Mouse (Mus musculus): Measurements from ENCODE around the gene Ptprg. TPM values are rescaled to one million over a fixed set of nuclear protein-coding genes. Genes with fewer than 3 reads are reported as not detected.

Ptprg gene
- polyA plus RNA-seq, 1 experiment from 2014 or later = 30.1 TPM

DNA sequence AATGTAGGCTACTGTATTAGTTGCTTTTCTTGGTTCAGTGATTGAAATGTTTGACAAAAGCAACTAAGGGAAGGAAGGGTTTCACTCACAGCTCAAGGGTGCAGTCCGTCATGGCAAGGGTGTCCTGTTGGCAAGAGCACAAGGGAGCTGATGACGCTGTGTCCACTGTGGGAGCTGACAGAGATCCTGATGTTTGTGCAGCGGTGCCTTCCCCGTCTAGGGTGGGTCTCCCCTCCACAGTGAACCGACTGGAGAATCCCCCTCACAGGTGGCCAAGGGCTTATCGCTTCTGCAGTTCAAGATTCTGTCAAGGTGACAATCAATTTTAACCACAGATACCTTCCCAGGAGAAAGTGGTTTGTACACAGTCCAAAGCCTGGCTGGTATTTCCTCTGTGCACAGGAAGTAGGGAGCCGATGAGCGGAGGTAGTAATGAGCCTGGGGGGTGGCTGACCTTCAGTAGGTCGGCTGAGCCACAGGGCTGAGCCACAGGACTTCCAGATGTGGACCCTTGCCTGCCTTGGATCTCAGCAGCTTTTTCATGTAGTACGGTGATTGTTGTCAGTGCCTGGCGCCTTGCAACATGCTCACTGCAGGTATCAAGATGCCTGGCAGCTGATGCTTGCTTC, 18.5 kb downstream of the Ptprg start:
- WGBS = 86% methylated on average over 11 of the region's 11 CpGs
- no peak overlapping the region for H3K27ac ChIP-seq (replicated peaks)
- no peaks in the 10 kb centered on the region for H3K9me3 ChIP-seq
- H3K36me3 ChIP-seq = no peaks in the 10 kb centered on the region
- H3K27me3 ChIP-seq = no peaks in the 10 kb centered on the region
- H3K4me2 ChIP-seq (replicated peaks) = no peak overlapping the region
- no peaks in the 10 kb centered on the region for H3K4me1 ChIP-seq
- no peak overlapping the region for H3K4me3 ChIP-seq
- ATAC-seq (replicated peaks) = no peak
- no peak overlapping the region for H3K9ac ChIP-seq (replicated peaks)

DNA sequence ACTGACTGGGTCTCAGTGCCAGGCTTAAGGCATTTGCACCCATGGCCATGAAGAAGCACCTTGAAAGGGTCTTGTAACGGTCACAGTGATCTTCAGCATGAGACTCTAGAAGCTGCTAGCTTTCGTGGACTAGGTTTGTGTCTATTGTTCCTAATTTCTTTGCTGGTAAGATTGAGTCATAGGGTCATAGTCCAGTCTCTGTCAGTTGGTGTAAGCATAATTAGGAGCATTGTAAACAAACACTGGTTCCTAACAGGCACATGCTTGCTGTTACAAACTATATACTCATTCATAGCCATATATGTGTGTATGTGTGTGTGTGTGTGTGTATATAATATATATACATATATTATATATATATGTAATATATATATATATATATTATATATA, 19.1 kb downstream of the Ptprg start:
- Histone ChIP-seq H3K4me2 (replicated peaks) (no peak overlapping the region), H3K4me1 (peaks cover 1% of the 10 kb centered on the region), H3K27me3 (no peaks in the 10 kb centered on the region), H3K36me3 (no peaks in the 10 kb centered on the region), H3K9ac (replicated peaks) (no peak overlapping the region), H3K27ac (replicated peaks) (no peak overlapping the region), H3K4me3 (no peak overlapping the region), H3K9me3 (no peaks in the 10 kb centered on the region)
- WGBS = 80% methylated on average over 2 of the region's 2 CpGs
- no peak for ATAC-seq (replicated peaks)

DNA sequence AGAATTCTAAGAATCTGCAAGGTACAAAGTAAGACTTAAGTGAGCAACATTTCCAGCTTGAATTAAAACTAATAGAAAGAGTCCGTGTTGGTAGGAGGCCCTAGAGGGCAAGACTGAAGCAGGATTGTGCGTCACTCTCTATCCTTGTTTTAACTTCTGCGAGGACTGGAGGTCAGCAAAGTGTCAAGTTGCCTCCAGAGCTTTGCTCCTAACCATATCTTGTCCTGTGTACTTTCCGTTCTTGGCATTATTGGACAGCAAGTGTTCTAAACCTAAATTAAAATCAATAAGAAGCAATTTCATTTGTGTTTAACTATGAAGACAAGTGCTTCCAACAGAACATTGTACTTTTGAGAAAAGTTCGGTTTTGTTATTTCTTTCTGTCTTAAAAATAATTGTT, 20.4 kb downstream of the Ptprg start:
- H3K9ac ChIP-seq (replicated peaks) = no peak overlapping the region
- no peak overlapping the region for H3K4me3 ChIP-seq
- no peaks in the 10 kb centered on the region for H3K9me3 ChIP-seq
- H3K4me2 ChIP-seq (replicated peaks) = no peak overlapping the region
- H3K36me3 ChIP-seq = no peaks in the 10 kb centered on the region
- no peak overlapping the region for H3K27ac ChIP-seq (replicated peaks)
- no peaks in the 10 kb centered on the region for H3K27me3 ChIP-seq
- peaks cover 14% of the 10 kb centered on the region for H3K4me1 ChIP-seq
- no peak for ATAC-seq (replicated peaks)
- WGBS = 63% methylated on average over 5 of the region's 5 CpGs

DNA sequence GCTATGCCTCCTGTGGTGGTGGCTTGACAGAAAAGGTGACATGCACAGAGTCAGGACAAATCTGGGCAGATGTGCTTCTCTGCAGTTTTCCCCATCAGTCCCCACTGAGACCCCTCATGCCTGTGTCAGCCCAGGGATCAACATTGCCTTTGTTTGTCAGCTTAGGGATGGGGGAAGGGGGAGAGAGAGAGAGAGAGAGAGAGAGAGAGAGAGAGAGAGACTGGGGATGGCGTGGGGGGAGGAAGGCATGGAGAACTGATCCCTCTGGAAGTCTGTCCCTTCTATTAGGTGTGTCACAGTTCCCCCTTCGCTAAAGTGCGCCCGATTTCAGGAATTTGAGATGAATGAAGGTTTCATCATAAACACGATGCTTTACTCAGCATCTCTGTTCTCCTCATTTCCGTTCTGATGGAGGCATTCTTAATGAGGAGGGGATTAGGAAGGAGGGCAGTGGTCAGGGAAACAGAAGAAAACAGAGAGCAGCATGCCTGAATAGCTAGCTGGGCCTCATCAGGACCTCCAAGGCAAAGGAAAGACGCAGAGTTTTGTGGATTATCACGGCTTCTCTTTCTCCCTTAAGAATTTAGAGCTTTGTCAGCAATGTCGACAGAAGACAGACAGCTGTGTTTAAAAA, 24.1 kb downstream of the Ptprg start:
- no peak overlapping the region for H3K4me3 ChIP-seq
- no peak overlapping the region for H3K9ac ChIP-seq (replicated peaks)
- WGBS = 3% methylated on average over 9 of the region's 9 CpGs
- H3K27me3 ChIP-seq = no peaks in the 10 kb centered on the region
- H3K9me3 ChIP-seq = no peaks in the 10 kb centered on the region
- H3K4me2 ChIP-seq (replicated peaks) = no peak overlapping the region
- no peak; the same call in 1 of the 2 replicates for ATAC-seq (replicated peaks)
- H3K36me3 ChIP-seq = no peaks in the 10 kb centered on the region
- H3K4me1 ChIP-seq = peaks cover 20% of the 10 kb centered on the region
- H3K27ac ChIP-seq (replicated peaks) = no peak overlapping the region

DNA sequence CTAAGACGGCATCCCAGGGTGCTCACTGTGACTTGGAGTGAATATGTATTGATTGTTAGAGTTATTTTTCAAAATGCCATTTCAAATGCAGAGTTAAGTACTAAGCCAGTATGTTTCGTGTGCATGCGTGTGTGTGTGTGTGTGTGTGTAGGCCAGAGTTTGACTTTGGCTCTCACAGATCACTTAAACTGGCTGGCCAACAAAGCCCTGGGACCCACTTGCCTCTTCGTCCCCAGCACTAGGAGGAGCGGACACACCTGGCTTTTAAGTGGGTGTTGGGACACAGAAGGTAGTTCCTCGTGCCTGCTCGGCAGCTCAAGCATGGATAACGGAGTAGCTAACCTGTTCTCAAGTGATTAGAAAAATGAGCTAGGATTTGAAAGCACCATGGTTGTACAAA, 24.6 kb downstream of the Ptprg start:
- Histone ChIP-seq H3K4me3 (no peak overlapping the region), H3K4me2 (replicated peaks) (no peak overlapping the region), H3K9me3 (no peaks in the 10 kb centered on the region), H3K27ac (replicated peaks) (no peak overlapping the region), H3K9ac (replicated peaks) (no peak overlapping the region), H3K36me3 (no peaks in the 10 kb centered on the region), H3K4me1 (peaks cover 20% of the 10 kb centered on the region), H3K27me3 (no peaks in the 10 kb centered on the region)
- 24% methylated on average over 8 of the region's 8 CpGs for WGBS
- ATAC-seq (replicated peaks) = 0 out of 2 replicates have a peak, but pooled peaks have one; percentile 10

DNA sequence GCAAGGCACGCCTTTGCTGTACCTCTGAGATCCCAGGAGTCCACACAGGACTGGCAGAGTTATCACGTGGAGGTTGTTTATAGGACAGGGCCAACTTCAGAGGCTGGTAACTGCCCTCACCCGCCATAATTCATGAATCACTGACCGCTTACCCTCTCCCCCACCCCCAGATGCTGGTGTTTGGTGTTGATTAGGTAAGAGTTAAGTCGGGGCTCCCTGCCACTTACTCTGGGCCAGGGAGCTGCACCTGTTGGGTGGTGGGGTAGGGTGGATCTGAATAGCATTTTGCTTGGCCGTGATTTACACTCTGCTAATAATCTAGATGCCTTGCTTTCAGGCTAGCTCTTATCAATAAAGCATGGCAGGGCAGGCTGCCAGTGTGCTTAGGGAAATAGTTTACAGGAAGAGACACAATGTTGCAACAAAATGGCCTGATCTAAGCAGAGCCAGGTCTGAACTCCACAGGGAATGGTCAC, 25.2 kb downstream of the Ptprg start:
- Histone ChIP-seq H3K9me3 (no peaks in the 10 kb centered on the region), H3K4me2 (replicated peaks) (no peak overlapping the region), H3K36me3 (no peaks in the 10 kb centered on the region), H3K27me3 (no peaks in the 10 kb centered on the region), H3K4me1 (peaks cover 20% of the 10 kb centered on the region), H3K27ac (replicated peaks) (no peak overlapping the region), H3K4me3 (no peak overlapping the region), H3K9ac (replicated peaks) (no peak overlapping the region)
- WGBS = 31% methylated on average over 6 of the region's 6 CpGs
- ATAC-seq (replicated peaks) = 0 out of 2 replicates have a peak, but pooled peaks have one; percentile 31

DNA sequence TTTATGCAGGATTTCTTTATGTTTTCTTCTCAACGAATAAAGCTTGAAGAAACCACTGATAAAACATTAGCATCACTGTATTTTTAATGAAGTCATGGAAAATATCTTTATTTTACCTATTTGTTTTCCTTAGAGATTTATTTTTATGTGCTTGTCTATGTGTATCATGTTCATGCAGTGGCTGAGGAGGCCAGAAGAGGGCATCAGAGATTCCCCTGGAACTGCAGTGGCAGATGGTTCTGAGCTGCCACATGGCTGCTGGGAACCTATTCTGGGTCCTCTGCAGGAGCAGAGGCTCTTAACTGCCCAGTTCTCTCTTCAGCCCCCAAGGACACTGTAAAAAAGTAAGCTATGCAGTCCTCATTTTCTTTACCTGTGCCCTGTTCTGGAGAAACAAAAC, 26.6 kb downstream of the Ptprg start:
- no peak overlapping the region for H3K9ac ChIP-seq (replicated peaks)
- no peak overlapping the region for H3K4me3 ChIP-seq
- H3K4me1 ChIP-seq = peaks cover 20% of the 10 kb centered on the region
- H3K27ac ChIP-seq (replicated peaks) = no peak overlapping the region
- H3K4me2 ChIP-seq (replicated peaks) = no peak overlapping the region
- no peaks in the 10 kb centered on the region for H3K27me3 ChIP-seq
- ATAC-seq (replicated peaks) = no peak
- H3K36me3 ChIP-seq = no peaks in the 10 kb centered on the region
- no peaks in the 10 kb centered on the region for H3K9me3 ChIP-seq
- WGBS = 89% methylated on average over 1 of the region's 1 CpGs

DNA sequence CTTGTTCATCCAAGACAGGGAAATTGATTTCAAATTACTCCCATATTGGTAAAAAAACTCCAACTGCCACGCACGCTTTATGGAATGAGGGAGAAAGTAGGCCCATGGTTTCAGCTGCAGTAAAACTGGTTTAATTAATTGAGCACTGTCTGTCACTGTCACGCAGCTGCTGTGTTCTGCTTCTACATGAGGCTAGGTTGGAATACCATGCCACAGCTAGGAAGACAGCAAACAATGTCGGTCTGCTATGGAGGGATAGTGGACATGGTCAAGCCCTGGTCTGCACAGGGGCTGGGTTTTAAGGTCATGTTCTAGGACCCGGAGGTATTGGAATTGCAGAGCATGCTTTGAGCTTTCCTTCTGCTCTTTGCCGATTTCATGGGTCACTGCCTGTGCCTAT, 30.9 kb downstream of the Ptprg start:
- no peak overlapping the region for H3K27ac ChIP-seq (replicated peaks)
- H3K9ac ChIP-seq (replicated peaks) = no peak overlapping the region
- no peak for ATAC-seq (replicated peaks)
- no peaks in the 10 kb centered on the region for H3K4me1 ChIP-seq
- no peaks in the 10 kb centered on the region for H3K9me3 ChIP-seq
- WGBS = 66% methylated on average over 6 of the region's 6 CpGs
- H3K27me3 ChIP-seq = no peaks in the 10 kb centered on the region
- no peak overlapping the region for H3K4me2 ChIP-seq (replicated peaks)
- H3K4me3 ChIP-seq = no peak overlapping the region
- H3K36me3 ChIP-seq = no peaks in the 10 kb centered on the region

DNA sequence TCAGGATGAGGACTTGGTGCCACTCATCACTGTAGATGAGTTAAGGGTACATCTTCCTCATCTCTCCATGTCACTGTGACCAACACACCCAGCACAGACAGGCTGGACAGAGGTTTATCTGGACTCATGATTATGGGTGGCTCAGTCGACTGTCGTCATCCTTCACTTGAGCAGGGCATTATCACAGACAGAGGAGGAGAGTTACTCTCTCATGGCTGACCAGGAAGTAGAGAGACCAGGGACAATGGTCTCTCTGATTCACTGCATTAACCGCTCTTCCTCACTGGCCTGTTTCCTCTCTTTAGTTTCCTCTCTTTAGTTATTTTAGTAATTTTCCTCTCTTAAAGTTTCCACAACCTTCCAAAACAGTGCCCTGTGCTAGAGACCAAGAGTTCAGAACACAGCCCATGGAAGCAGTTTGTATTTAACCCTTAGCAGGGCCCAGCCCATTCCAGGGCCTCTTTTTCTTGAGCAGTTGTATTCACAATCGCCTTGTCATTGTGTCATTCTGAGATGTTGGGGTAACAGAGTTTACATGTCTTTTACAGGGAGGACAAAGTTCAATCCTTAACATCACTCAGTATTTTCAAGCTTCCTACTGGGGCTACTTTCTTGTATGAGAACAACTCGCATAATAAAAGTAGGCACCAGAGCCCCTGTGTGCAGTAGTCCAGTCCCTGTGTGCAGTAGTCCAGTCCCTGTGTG, 31.7 kb downstream of the Ptprg start:
- Histone ChIP-seq H3K4me2 (replicated peaks) (no peak overlapping the region), H3K4me1 (no peaks in the 10 kb centered on the region), H3K27ac (replicated peaks) (no peak overlapping the region), H3K4me3 (no peak overlapping the region), H3K9me3 (no peaks in the 10 kb centered on the region), H3K36me3 (no peaks in the 10 kb centered on the region), H3K27me3 (no peaks in the 10 kb centered on the region), H3K9ac (replicated peaks) (no peak overlapping the region)
- WGBS = 77% methylated on average over 5 of the region's 5 CpGs
- no peak for ATAC-seq (replicated peaks)

DNA sequence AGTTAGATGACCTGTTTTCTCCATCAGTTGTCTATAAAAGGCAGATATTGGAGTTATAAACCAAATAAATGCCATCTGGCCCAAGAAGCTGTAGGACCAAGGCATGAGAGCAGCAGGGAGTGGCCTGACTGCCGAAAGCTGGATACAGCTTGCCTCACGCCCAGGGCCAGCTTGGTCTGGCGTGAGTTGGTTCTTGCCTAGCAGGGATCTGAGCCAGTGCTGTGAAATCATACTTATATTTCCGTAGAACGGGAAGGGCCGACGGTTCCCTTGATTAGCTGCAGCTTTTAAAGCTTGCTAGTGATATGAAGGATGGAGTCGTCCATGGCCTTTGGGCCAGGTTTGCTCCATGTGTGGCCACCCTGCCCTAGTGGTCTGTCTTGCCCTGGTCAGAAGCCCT, 37.1 kb downstream of the Ptprg start:
- Histone ChIP-seq H3K4me1 (no peaks in the 10 kb centered on the region), H3K4me3 (no peak overlapping the region), H3K36me3 (no peaks in the 10 kb centered on the region), H3K9ac (replicated peaks) (no peak overlapping the region), H3K9me3 (no peaks in the 10 kb centered on the region), H3K27ac (replicated peaks) (no peak overlapping the region), H3K4me2 (replicated peaks) (no peak overlapping the region), H3K27me3 (no peaks in the 10 kb centered on the region)
- no peak for ATAC-seq (replicated peaks)
- 81% methylated on average over 8 of the region's 8 CpGs for WGBS

DNA sequence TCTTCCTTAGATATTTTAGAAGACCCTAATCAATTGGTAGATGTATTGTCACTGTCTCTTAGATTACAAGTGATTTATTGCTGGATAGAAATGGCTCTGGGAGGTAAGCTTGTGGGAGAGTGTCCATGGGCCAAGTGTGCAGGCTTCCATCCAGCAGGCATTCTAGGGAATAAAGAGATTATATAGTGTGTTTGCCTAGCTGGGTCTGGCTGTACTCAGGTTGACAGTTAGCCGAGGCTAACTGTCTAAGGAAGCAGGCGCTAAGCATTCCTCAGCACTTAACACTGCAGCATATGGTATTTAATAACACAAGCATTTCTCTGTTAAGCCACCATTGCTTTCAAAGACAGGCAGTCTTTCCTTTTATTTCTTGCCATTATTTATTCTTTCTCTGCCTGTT, 39.3 kb downstream of the Ptprg start:
- H3K4me1 ChIP-seq = no peaks in the 10 kb centered on the region
- no peak for ATAC-seq (replicated peaks)
- H3K4me2 ChIP-seq (replicated peaks) = no peak overlapping the region
- no peaks in the 10 kb centered on the region for H3K27me3 ChIP-seq
- H3K36me3 ChIP-seq = no peaks in the 10 kb centered on the region
- no peak overlapping the region for H3K27ac ChIP-seq (replicated peaks)
- H3K9ac ChIP-seq (replicated peaks) = no peak overlapping the region
- no peak overlapping the region for H3K4me3 ChIP-seq
- 58% methylated on average over 2 of the region's 2 CpGs for WGBS
- H3K9me3 ChIP-seq = no peaks in the 10 kb centered on the region

DNA sequence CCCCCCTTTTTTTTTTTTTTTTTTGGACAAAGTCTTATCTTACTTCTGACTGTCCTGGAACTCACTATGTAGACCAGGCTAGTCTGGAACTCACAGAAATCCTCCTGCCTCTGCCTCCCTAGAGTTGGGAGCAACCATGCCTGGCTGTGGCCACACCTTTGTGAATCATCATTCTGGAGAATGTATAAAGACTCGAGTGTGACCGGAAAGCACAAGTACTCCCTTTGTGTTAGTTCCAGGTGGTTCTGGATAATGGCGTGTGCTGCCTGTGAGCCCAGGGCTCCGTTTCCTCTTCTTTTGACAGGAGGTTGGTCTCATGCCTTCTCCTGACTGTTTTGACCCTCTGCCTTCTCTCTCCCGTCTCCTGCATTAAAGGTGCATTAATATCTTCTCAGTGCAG, 41.0 kb downstream of the Ptprg start:
- Histone ChIP-seq H3K27ac (replicated peaks) (no peak overlapping the region), H3K4me3 (no peak overlapping the region), H3K4me2 (replicated peaks) (no peak overlapping the region), H3K9ac (replicated peaks) (no peak overlapping the region), H3K27me3 (no peaks in the 10 kb centered on the region), H3K4me1 (no peaks in the 10 kb centered on the region), H3K9me3 (no peaks in the 10 kb centered on the region), H3K36me3 (no peaks in the 10 kb centered on the region)
- 86% methylated on average over 5 of the region's 5 CpGs for WGBS
- ATAC-seq (replicated peaks) = no peak
